Comparison of ENCODE assay signal across 8 mouse cellular contexts in the genomic region with DNA sequence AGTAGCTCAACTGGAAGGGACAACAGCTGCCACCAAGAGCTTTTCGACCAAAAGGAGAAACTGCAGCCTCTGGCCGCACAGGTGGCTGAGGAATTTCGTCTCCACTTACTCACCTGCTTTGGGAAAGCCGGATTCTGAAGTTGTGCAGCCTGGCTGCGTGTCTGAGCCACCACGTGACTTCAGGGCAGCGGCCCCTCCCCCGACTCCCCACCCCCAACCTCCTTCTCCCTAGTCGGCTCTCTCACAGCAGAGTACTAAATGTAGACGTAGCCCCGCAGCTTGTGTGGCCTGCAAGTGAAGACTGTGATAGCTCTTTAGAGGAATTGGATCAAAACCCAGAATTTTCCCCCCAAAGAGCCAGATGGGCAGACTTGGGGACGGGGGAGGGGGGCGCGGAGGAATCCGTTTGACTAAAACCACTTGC. TPM values are rescaled to one million over a fixed set of nuclear protein-coding genes. Genes with fewer than 3 reads are reported as not detected.
DNase-seq lines count a peak whose midpoint lies in the region; ATAC-seq and TF ChIP-seq lines count a peak whose summit lies in the region.

No protein-coding gene starts in this region.

- no peaks in the 10 kb centered on the region for H3K36me3 ChIP-seq in heart, embryonic 12.5 days
- no peaks in the 10 kb centered on the region for H3K36me3 ChIP-seq in heart, postnatal 0 days (replicated peaks; ENCODE audit: control insufficient read depth, insufficient read depth, low read length)
- H3K36me3 ChIP-seq in limb, embryonic 15.5 days, result no peaks in the 10 kb centered on the region

- no peak overlapping the region for H3K27ac ChIP-seq in heart, embryonic 12.5 days (ENCODE audit: poor library complexity, severe bottlenecking)
- no peak overlapping the region for H3K27ac ChIP-seq in heart, postnatal 0 days (ENCODE audit: low read depth)
- H3K27ac ChIP-seq in limb, embryonic 15.5 days, result peak overlapping the region; percentile 93

- H3K9ac ChIP-seq in heart, embryonic 12.5 days, result 0 out of 2 replicates have a peak overlapping the region, but pooled peaks have one; percentile 15
- H3K9ac ChIP-seq in heart, postnatal 0 days (replicated peaks; ENCODE audit: low read depth, low read length), result no peak overlapping the region
- H3K9ac ChIP-seq in limb, embryonic 15.5 days, result no peak overlapping the region

- no peak for TF ChIP-seq EP300 in heart, postnatal 0 days (IDR thresholded peaks at IDR 0.05; ENCODE audit: low read depth)

- 2% methylated on average over 15 of the region's 15 CpGs for WGBS in heart, embryonic 12.5 days
- WGBS in heart, postnatal 0 days, result 3% methylated on average over 15 of the region's 15 CpGs
- WGBS in limb, embryonic 15.5 days, result 1% methylated on average over 15 of the region's 15 CpGs

- no peak for DNase-seq in heart, postnatal 14 days
- DNase-seq in heart, postnatal 0 days (ENCODE audit: low spot score), result no peak
- DNase-seq in retina, embryonic 14.5 days (ENCODE audit: low spot score), result peak; percentile 46
- no peak for DNase-seq in adrenal gland, postnatal 36 days
- no peak for DNase-seq in thymus, postnatal 4 days
- no peak for DNase-seq in gastrocnemius, postnatal 14 days

- H3K4me2 ChIP-seq in heart, embryonic 12.5 days, result peak overlapping the region; percentile 98
- H3K4me2 ChIP-seq in heart, postnatal 0 days (ENCODE audit: low read depth, low read length), result peak overlapping the region; percentile 96
- peak overlapping the region; percentile 73 for H3K4me2 ChIP-seq in limb, embryonic 15.5 days

- peak overlapping the region; percentile 74 for H3K4me3 ChIP-seq in heart, embryonic 12.5 days
- H3K4me3 ChIP-seq in heart, postnatal 0 days (ENCODE audit: low read depth, low read length), result peak overlapping the region; percentile 58
- H3K4me3 ChIP-seq in limb, embryonic 15.5 days, result peak overlapping the region; percentile 77

- ATAC-seq in heart, embryonic 12.5 days (ENCODE audit: insufficient number of reproducible peaks, low FRiP score), result no peak
- no peak for ATAC-seq in heart, postnatal 0 days (ENCODE audit: insufficient read depth, low read depth)
- no peak for ATAC-seq in limb, embryonic 15.5 days (ENCODE audit: insufficient number of reproducible peaks, low FRiP score, low TSS enrichment, low read depth)

- H3K27me3 ChIP-seq in heart, embryonic 12.5 days (replicated peaks), result peaks cover 50% of the 10 kb centered on the region
- peaks cover 20% of the 10 kb centered on the region; the same call in 1 of the 2 replicates for H3K27me3 ChIP-seq in heart, postnatal 0 days (ENCODE audit: control insufficient read depth, insufficient read depth, low read length)
- H3K27me3 ChIP-seq in limb, embryonic 15.5 days, result no peaks in the 10 kb centered on the region

- no peaks in the 10 kb centered on the region for H3K9me3 ChIP-seq in heart, embryonic 12.5 days (replicated peaks)
- no peaks in the 10 kb centered on the region for H3K9me3 ChIP-seq in heart, postnatal 0 days (replicated peaks; ENCODE audit: control insufficient read depth, low read length)
- no peaks in the 10 kb centered on the region for H3K9me3 ChIP-seq in limb, embryonic 15.5 days

- no peak for TF ChIP-seq CTCF in heart, postnatal 0 days (IDR thresholded peaks at IDR 0.05; ENCODE audit: low read depth)

- peaks cover 15% of the 10 kb centered on the region for H3K4me1 ChIP-seq in heart, embryonic 12.5 days (replicated peaks)
- peaks cover 14% of the 10 kb centered on the region; the same call in 1 of the 2 replicates for H3K4me1 ChIP-seq in heart, postnatal 0 days (ENCODE audit: control insufficient read depth, insufficient read depth)
- H3K4me1 ChIP-seq in limb, embryonic 15.5 days, result peaks cover 33% of the 10 kb centered on the region

- intact Hi-C loops in heart, postnatal 14 days (cut with DNase I), result no loop called here
- intact Hi-C loops in gastrocnemius, postnatal 14 days (cut with DNase I; ENCODE audit: low total_unique reads), result no loop called here

RNA-seq across cellular contexts. Expression of a gene that starts 14.6 kb away (rescaled TPM):
- polyA plus RNA-seq in heart, embryonic 12.5 days (2016; fragmentation: Nextera tagmentation; extraction: Ambion mirVana), result 3.5 and 3.7 TPM in 2 replicates
- 10 to 100 TPM; 63.3 to 76.9 TPM for total RNA-seq in heart, postnatal 14 days (2021)
- total RNA-seq in heart, postnatal 0 days (2014; rRNA removed; ENCODE audit: low replicate concordance), result 9.2 and 10.2 TPM in 2 replicates
- 2.7 TPM in 2 replicates for polyA plus RNA-seq in heart, postnatal 0 days (2015; fragmentation: Nextera tagmentation; extraction: Ambion mirVana)
- 17.1 and 18.0 TPM in 2 replicates for polyA plus RNA-seq in limb, embryonic 15.5 days (2015; fragmentation: Nextera tagmentation; extraction: Ambion mirVana)
- 10 to 100 TPM; 10.9 to 13.7 TPM for total RNA-seq in adrenal gland, postnatal 36 days (2021)
- total RNA-seq in gastrocnemius, postnatal 14 days (2021), result 10 to 100 TPM; 53.4 to 73.5 TPM
